Mouse (Mus musculus) spleen, adult 2 months (tissue): ENCODE data around the gene Gm128. TPM values are rescaled to one million over a fixed set of nuclear protein-coding genes. Genes with fewer than 3 reads are reported as not detected.

Experiments
- DNase-seq, 2 experiments: peaks; one replicate each; pipeline versions ENCODE4 v3.0.0 to v3.0.0-alpha.2; 2012 to 2021; ENCODE audit warnings: low spot score in 2 of 2, low read depth in 1 of 2
- H3K27ac ChIP-seq: fragments of 200-500 bp; 2 replicates; pipeline ENCODE4 v1.5.1; 2012; ENCODE audit warnings: low read length, inconsistent platforms; ENCODE audit not compliant: insufficient read depth
- H3K27me3 ChIP-seq: fragments of 200-500 bp; 2 replicates; pipeline ENCODE4 v1.6.1; 2012; ENCODE audit warnings: mild to moderate bottlenecking, moderate library complexity, low read length, inconsistent platforms; ENCODE audit not compliant: control insufficient read depth, insufficient read depth
- H3K36me3 ChIP-seq: fragments of 200-500 bp; 2 replicates; pipeline ENCODE4 v1.6.1; 2012; ENCODE audit warnings: mild to moderate bottlenecking, low read length, inconsistent platforms; ENCODE audit not compliant: control insufficient read depth, insufficient read depth
- H3K4me1 ChIP-seq: fragments of 200-500 bp; 2 replicates; pipeline ENCODE4 v1.6.1; 2011; ENCODE audit warnings: inconsistent platforms; ENCODE audit not compliant: control insufficient read depth, insufficient read depth, insufficient read length
- H3K4me3 ChIP-seq: fragments of 200-500 bp; 2 replicates; pipeline ENCODE4 v1.5.1; 2011; ENCODE audit warnings: mild to moderate bottlenecking, inconsistent platforms; ENCODE audit not compliant: insufficient read depth, insufficient read length; ENCODE audit errors: extremely low read depth
- CTCF ChIP-seq: fragments of 200-500 bp; IDR thresholded peaks from 2 replicates; pipeline ENCODE4 v1.5.1; 2011; ENCODE audit warnings: mild to moderate bottlenecking, inconsistent platforms; ENCODE audit not compliant: insufficient read depth, insufficient read length, insufficient replicate concordance; ENCODE audit errors: extremely low read depth
- POLR2A ChIP-seq: fragments of 200-500 bp; IDR thresholded peaks from 2 replicates; pipeline ENCODE4 v1.6.1; 2011; ENCODE audit warnings: low read depth, low read length, inconsistent platforms
- WGBS: fragments of 180-500 bp; shearing (Covaris S2); methylation state at CpG from one replicate; pipeline ENCODE4 v1.1.7; 2018; 5-methylcytosine and 5-hydroxymethylcytosine counted together
- polyA plus RNA-seq: library from polyadenylated mRNA; depleted of rRNA; stranded (reverse); fragments of >200 nt; gene quantifications from 2 replicates; pipeline ENCODE4 v1.2.3, GENCODE M21; 2012

Gm128 gene
- polyA plus RNA-seq, 1 experiment = 0.18 TPM

GRCm38 (mm10) chr3:95273471-95273870 lies 32.1 kb upstream of the Gm128 start:
- H3K27ac ChIP-seq = no peak overlapping the region
- 92% methylated on average over 5 of the region's 5 CpGs for WGBS
- no peak for TF ChIP-seq POLR2A
- TF ChIP-seq CTCF = no peak
- no peak overlapping the region for H3K4me3 ChIP-seq
- H3K27me3 ChIP-seq = no peaks in the 10 kb centered on the region
- DNase-seq = no peak
- H3K4me1 ChIP-seq = no peaks in the 10 kb centered on the region
- peaks cover 2% of the 10 kb centered on the region; the same call in 1 of the 2 replicates for H3K36me3 ChIP-seq

GRCm38 (mm10) chr3:95270766-95271364 lies 29.5 kb upstream of the Gm128 start:
- no peak overlapping the region for H3K27ac ChIP-seq
- H3K27me3 ChIP-seq = no peaks in the 10 kb centered on the region
- H3K4me1 ChIP-seq = no peaks in the 10 kb centered on the region
- no peak for DNase-seq
- peaks cover 6% of the 10 kb centered on the region for H3K36me3 ChIP-seq
- 91% methylated on average over 12 of the region's 12 CpGs for WGBS
- no peak overlapping the region for H3K4me3 ChIP-seq
- TF ChIP-seq POLR2A = no peak
- no peak for TF ChIP-seq CTCF

DNA sequence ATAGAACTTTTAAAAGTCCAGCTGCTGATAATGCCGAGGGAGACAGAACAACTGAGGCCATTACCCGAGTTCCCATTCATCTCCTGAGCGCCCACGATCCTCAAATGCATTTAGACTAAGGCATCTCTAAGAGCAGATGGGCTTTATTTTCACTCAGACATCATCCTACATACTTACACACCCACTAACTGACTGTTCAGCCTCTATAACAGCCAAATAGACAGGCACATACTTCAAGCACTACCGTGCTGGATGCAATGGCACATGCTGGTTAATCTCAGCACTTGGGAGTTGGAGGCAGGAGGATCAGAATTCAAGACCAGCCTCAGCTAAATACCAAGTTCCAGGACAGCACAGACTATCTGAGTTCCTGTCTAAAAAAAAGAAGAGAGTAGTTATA lies 28.4 kb upstream of the Gm128 start:
- WGBS = 95% methylated on average over 5 of the region's 5 CpGs
- no peak for DNase-seq
- no peaks in the 10 kb centered on the region for H3K27me3 ChIP-seq
- no peak overlapping the region for H3K27ac ChIP-seq
- no peaks in the 10 kb centered on the region for H3K4me1 ChIP-seq
- TF ChIP-seq POLR2A = no peak
- no peak for TF ChIP-seq CTCF
- H3K4me3 ChIP-seq = no peak overlapping the region
- H3K36me3 ChIP-seq = peaks cover 8% of the 10 kb centered on the region

- Histone ChIP-seq H3K4me1 (no peaks in the 10 kb centered on the region), H3K27me3 (no peaks in the 10 kb centered on the region), H3K27ac (no peak overlapping the region), H3K4me3 (no peak overlapping the region), H3K36me3 (peaks cover 10% of the 10 kb centered on the region)
- DNase-seq = no peak
- no peak for TF ChIP-seq CTCF
- no peak for TF ChIP-seq POLR2A
Measured at GRCm38 (mm10) chr3:95267855-95268254, 26.5 kb upstream of the Gm128 start.

DNA sequence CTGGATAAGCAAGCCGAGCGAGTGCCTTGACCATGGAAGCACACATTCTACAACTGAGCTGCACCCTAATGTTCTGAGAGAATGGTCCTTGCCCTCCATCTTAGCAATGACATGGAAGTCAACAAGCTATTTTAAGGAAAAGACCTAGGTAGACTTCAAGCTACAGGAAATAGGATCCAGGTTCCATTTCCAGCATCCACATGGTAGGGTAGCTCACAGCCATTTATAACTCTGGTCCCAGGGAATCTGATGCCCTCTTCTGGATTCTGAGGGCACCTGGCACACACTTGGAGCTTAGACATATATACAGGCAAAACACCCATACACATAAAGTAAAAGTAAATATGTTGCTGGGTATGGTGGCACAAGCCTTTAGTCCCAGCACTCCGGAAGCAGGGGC lies 24.7 kb upstream of the Gm128 start:
- TF ChIP-seq CTCF (no peak), POLR2A (no peak)
- H3K4me1 ChIP-seq = no peaks in the 10 kb centered on the region
- peaks cover 13% of the 10 kb centered on the region for H3K36me3 ChIP-seq

DNA sequence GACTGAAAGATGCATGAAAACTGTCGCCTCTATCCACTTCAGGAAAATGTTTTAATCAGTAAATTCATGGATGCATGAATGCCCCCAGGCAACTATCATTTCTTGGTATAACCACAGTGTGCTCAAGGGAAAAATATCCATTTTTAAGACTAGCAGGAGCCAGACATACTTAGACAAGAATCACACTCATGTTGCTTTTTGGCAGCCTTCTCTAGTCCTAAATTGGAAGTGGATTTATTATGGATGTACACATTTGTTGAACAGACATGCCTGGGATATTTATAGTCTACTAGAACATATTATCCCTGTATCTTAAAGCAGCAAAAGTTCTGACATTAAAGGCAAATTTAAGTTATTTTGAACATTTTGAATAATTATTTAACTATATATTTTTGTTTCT lies 23.3 kb upstream of the Gm128 start:
- WGBS = 84% methylated on average over 1 of the region's 1 CpGs

More for the DNA sequence above, 24.7 kb upstream of the Gm128 start:
- no peak for DNase-seq
- WGBS = 96% methylated on average over 3 of the region's 3 CpGs
- no peaks in the 10 kb centered on the region for H3K27me3 ChIP-seq
- H3K27ac ChIP-seq = no peak overlapping the region
- H3K4me3 ChIP-seq = no peak overlapping the region

GRCm38 (mm10) chr3:95263089-95263739 lies 21.8 kb upstream of the Gm128 start:
- H3K4me3 ChIP-seq = no peak overlapping the region
- no peaks in the 10 kb centered on the region for H3K4me1 ChIP-seq
- DNase-seq = peak; percentile 44 to 79
- WGBS = 53% methylated on average over 11 of the region's 11 CpGs
- no peaks in the 10 kb centered on the region for H3K27me3 ChIP-seq
- peaks cover 13% of the 10 kb centered on the region for H3K36me3 ChIP-seq
- peak; percentile 93 for TF ChIP-seq CTCF
- no peak for TF ChIP-seq POLR2A
- H3K27ac ChIP-seq = no peak overlapping the region

More for the DNA sequence above, 23.3 kb upstream of the Gm128 start:
- Histone ChIP-seq H3K4me3 (no peak overlapping the region), H3K4me1 (no peaks in the 10 kb centered on the region), H3K27me3 (no peaks in the 10 kb centered on the region), H3K27ac (no peak overlapping the region), H3K36me3 (peaks cover 13% of the 10 kb centered on the region)
- DNase-seq = no peak
- TF ChIP-seq CTCF (no peak), POLR2A (no peak)
